Mouse (Mus musculus) cortical plate, adult 2 months (tissue): Measurements from ENCODE around the gene Kif14.

ENCODE experiments used
- CTCF ChIP-seq: fragments of 200-500 bp; IDR thresholded peaks from 2 replicates; pipeline ENCODE4 v1.5.1; 2011; ENCODE audit warnings: mild to moderate bottlenecking, control low read depth, low read length; ENCODE audit not compliant: insufficient read depth; ENCODE audit errors: extremely low read depth
- POLR2A ChIP-seq: fragments of 200-500 bp; IDR thresholded peaks from 2 replicates; pipeline ENCODE4 v1.6.1; 2011; ENCODE audit warnings: mild to moderate bottlenecking, low read length, control low read depth; ENCODE audit not compliant: insufficient read depth; ENCODE audit errors: extremely low read depth

DNA sequence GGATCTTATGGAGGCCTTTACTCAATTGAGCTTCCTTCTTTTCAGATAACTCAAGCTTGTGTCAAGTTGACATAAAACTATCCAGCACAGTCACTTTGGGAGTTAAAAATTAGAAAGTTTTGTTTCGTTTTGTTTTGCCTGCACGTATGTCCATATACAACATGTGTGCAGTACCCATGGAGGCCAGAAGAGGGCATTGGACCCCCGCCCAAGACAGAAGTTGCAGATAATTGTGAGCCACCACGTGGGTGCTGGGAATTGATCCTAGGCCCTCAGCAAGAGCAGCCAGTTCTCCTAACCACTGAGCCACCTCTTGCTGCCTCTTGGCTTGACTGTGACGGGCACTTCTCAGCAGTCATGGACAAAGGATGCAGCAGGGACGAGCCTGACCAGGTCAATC is 70.8 kb downstream of the Kif14 start:
- no peak for TF ChIP-seq POLR2A
- TF ChIP-seq CTCF = no peak
